Mouse (Mus musculus) heart, adult 2 months (tissue): ENCODE measurements around the gene Atg2a.

Experiments
- EP300 ChIP-seq: fragments of 200-500 bp; IDR thresholded peaks from 2 replicates; pipeline ENCODE4 v1.6.1; 2011; ENCODE audit warnings: low read depth, low read length, control low read depth; ENCODE audit not compliant: insufficient read depth
- POLR2A ChIP-seq: fragments of 200-500 bp; IDR thresholded peaks from 2 replicates; pipeline ENCODE4 v1.6.1; 2011; ENCODE audit warnings: mild to moderate bottlenecking, low read depth, low read length, control low read depth; ENCODE audit not compliant: insufficient read depth

GRCm38 (mm10) chr19:6279481-6280144, 38.1 kb downstream of the Atg2a start:
- TF ChIP-seq EP300 (no peak), POLR2A (no peak)
